Mouse (Mus musculus): ENCODE data around the gene Hoxc11. TPM values are rescaled to one million over a fixed set of nuclear protein-coding genes. Genes with fewer than 3 reads are reported as not detected.

The Hoxc11 gene
- polyA plus RNA-seq, 1 experiment from 2014 or later, result 1.8 TPM

DNA sequence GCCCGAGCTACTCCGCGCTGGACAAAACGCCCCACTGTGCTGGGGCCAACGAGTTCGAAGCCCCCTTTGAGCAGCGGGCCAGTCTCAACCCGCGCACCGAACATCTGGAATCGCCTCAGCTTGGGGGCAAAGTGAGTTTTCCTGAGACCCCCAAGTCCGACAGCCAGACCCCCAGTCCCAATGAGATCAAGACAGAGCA lies 13.0 kb downstream of the Hoxc11 start, which contains the start of gene Hoxc5:
TSS of gene Hoxc5 (plus strand) at position 132 of the 199 bp plus-strand sequence.
- peak within 1 kb of the TSS; percentile 80 for H3K9ac ChIP-seq (ENCODE audit: low read depth, low read length)

GRCm38 (mm10) chr15:102967511-102968397 lies 13.5 kb downstream of the Hoxc11 start:
- DNase-seq (ENCODE audit: low spot score), result no peak
- H3K9ac ChIP-seq (ENCODE audit: low read depth, low read length), result peak overlapping the region; percentile 80
- peak overlapping the region; percentile 51 for H3K4me3 ChIP-seq (replicated peaks; ENCODE audit: low read depth, low read length)
- TF ChIP-seq CTCF (IDR thresholded peaks at IDR 0.05; ENCODE audit: low read depth), result no peak
- H3K4me2 ChIP-seq (ENCODE audit: low read length), result peak overlapping the region; percentile 90
- peaks cover 21% of the 10 kb centered on the region for H3K4me1 ChIP-seq (replicated peaks; ENCODE audit: insufficient read depth, low read length)
- H3K27me3 ChIP-seq (ENCODE audit: insufficient read depth, low read length), result no peaks in the 10 kb centered on the region
- H3K27ac ChIP-seq, result peak overlapping the region; percentile 88
- WGBS, result 8% methylated on average over 34 of the region's 34 CpGs
- no peaks in the 10 kb centered on the region for H3K9me3 ChIP-seq (replicated peaks; ENCODE audit: low read length)
- H3K36me3 ChIP-seq (ENCODE audit: insufficient read depth, low read length), result no peaks in the 10 kb centered on the region
- ATAC-seq (replicated peaks; ENCODE audit: low FRiP score, low read depth), result no peak

More for the DNA sequence above, 13.0 kb downstream of the Hoxc11 start, which contains the start of gene Hoxc5:
- peak within 1 kb of the TSS; percentile 90 for H3K4me2 ChIP-seq (ENCODE audit: low read length)
- no peaks in the 10 kb centered on the region for H3K9me3 ChIP-seq (replicated peaks; ENCODE audit: low read length)
- peaks cover 17% of the 10 kb centered on the region for H3K4me1 ChIP-seq (replicated peaks; ENCODE audit: insufficient read depth, low read length)
- no peaks in the 10 kb centered on the region for H3K27me3 ChIP-seq (ENCODE audit: insufficient read depth, low read length)
- no peak for TF ChIP-seq CTCF (IDR thresholded peaks at IDR 0.05; ENCODE audit: low read depth)
- H3K27ac ChIP-seq, result peak within 1 kb of the TSS; percentile 91
- WGBS, result 3% methylated on average over 12 of the region's 12 CpGs
- H3K4me3 ChIP-seq (replicated peaks; ENCODE audit: low read depth, low read length), result peak within 1 kb of the TSS; percentile 51
- no peaks in the 10 kb centered on the region for H3K36me3 ChIP-seq (ENCODE audit: insufficient read depth, low read length)
- ATAC-seq (replicated peaks; ENCODE audit: low FRiP score, low read depth) (no peak), DNase-seq (ENCODE audit: low spot score) (no peak)

- WGBS, result 32% methylated on average over 1 of the region's 1 CpGs
- Histone ChIP-seq H3K9ac (ENCODE audit: low read depth, low read length) (peak overlapping the region; percentile 80; the same call in 1 of the 2 replicates), H3K27me3 (ENCODE audit: insufficient read depth, low read length) (no peaks in the 10 kb centered on the region), H3K9me3 (replicated peaks; ENCODE audit: low read length) (no peaks in the 10 kb centered on the region), H3K4me2 (ENCODE audit: low read length) (peak overlapping the region; percentile 90), H3K36me3 (ENCODE audit: insufficient read depth, low read length) (no peaks in the 10 kb centered on the region), H3K27ac (no peak overlapping the region; the same call in 1 of the 2 replicates), H3K4me3 (replicated peaks; ENCODE audit: low read depth, low read length) (peak overlapping the region; percentile 51), H3K4me1 (replicated peaks; ENCODE audit: insufficient read depth, low read length) (peaks cover 19% of the 10 kb centered on the region)
- DNase-seq (ENCODE audit: low spot score) (no peak), ATAC-seq (replicated peaks; ENCODE audit: low FRiP score, low read depth) (no peak)
- no peak for TF ChIP-seq CTCF (IDR thresholded peaks at IDR 0.05; ENCODE audit: low read depth)
Observed at GRCm38 (mm10) chr15:102969296-102969695, 15.1 kb downstream of the Hoxc11 start.

DNA sequence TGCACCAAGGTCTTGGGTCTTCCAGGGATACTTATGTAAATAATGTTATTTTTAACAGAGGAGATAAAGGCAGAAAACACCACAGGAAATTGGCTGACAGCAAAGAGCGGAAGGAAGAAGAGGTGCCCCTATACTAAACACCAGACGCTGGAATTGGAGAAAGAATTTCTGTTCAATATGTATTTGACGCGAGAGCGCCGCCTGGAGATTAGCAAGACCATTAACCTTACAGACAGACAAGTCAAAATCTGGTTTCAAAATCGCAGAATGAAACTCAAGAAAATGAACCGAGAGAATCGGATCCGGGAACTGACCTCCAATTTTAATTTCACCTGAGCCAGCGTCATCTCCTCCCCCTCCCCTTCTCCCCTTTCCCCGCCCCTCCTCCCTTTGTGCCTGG lies 16.5 kb downstream of the Hoxc11 start:
- Histone ChIP-seq H3K9ac (ENCODE audit: low read depth, low read length) (peak overlapping the region; percentile 41), H3K4me3 (replicated peaks; ENCODE audit: low read depth, low read length) (peak overlapping the region; percentile 51), H3K4me2 (ENCODE audit: low read length) (peak overlapping the region; percentile 90), H3K36me3 (ENCODE audit: insufficient read depth, low read length) (no peaks in the 10 kb centered on the region), H3K4me1 (replicated peaks; ENCODE audit: insufficient read depth, low read length) (peaks cover 16% of the 10 kb centered on the region), H3K9me3 (replicated peaks; ENCODE audit: low read length) (no peaks in the 10 kb centered on the region), H3K27ac (peak overlapping the region; percentile 58), H3K27me3 (ENCODE audit: insufficient read depth, low read length) (no peaks in the 10 kb centered on the region)
- WGBS, result 2% methylated on average over 12 of the region's 12 CpGs
- ATAC-seq (replicated peaks; ENCODE audit: low FRiP score, low read depth), result no peak
- peak; percentile 86 for DNase-seq (ENCODE audit: low spot score)
- TF ChIP-seq CTCF (IDR thresholded peaks at IDR 0.05; ENCODE audit: low read depth), result peak; percentile 43; the same call in 1 of the 2 replicates

DNA sequence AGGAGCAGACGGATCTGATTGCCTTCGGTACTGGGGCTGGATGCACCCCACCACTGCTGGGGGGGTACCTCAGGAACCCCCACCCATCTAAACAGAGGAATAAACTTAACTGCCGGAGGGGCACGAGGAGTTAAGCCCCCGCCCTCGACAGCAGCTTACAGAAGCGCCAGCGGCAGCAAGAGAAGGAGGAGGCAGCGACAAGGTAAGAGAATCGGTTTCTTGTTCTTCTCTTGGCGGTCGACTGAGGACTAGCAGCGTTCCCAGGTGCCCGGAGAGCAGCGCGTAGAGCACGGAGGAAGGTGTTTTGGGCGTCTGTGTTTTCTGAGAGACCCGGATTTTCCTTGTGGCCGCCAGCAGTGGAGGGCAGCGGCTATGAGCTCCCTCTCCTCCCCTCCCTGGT lies 18.0 kb downstream of the Hoxc11 start:
- 4% methylated on average over 21 of the region's 21 CpGs for WGBS
- Histone ChIP-seq H3K4me2 (ENCODE audit: low read length) (peak overlapping the region; percentile 90), H3K4me1 (replicated peaks; ENCODE audit: insufficient read depth, low read length) (peaks cover 16% of the 10 kb centered on the region), H3K9ac (ENCODE audit: low read depth, low read length) (peak overlapping the region; percentile 67), H3K4me3 (replicated peaks; ENCODE audit: low read depth, low read length) (peak overlapping the region; percentile 51), H3K36me3 (ENCODE audit: insufficient read depth, low read length) (no peaks in the 10 kb centered on the region), H3K27ac (peak overlapping the region; percentile 55), H3K9me3 (replicated peaks; ENCODE audit: low read length) (no peaks in the 10 kb centered on the region), H3K27me3 (ENCODE audit: insufficient read depth, low read length) (no peaks in the 10 kb centered on the region)
- no peak for DNase-seq (ENCODE audit: low spot score)
- no peak for TF ChIP-seq CTCF (IDR thresholded peaks at IDR 0.05; ENCODE audit: low read depth)
- ATAC-seq (replicated peaks; ENCODE audit: low FRiP score, low read depth), result no peak

DNA sequence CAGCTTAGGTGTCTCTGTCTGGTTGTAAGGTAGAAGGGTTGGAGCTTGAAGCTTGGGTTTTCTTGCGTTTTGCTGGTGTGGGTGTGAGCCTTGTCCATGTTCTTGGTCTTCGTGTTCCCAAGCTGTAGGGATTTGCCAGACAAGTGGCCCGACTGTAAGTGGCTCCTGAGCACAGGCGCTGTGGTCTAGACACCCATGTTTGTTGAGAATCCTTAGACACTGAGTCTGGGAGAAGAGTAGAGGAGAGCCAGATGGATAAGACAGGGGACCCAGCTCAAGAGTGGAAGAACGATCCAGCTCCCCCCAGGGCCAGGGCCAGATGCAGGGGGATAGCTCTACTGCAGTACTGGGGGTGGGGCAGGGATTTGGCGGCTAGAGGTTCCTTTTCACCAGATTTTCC lies 18.5 kb downstream of the Hoxc11 start:
- Histone ChIP-seq H3K4me2 (ENCODE audit: low read length) (peak overlapping the region; percentile 90), H3K27ac (peak overlapping the region; percentile 55), H3K4me1 (replicated peaks; ENCODE audit: insufficient read depth, low read length) (peaks cover 16% of the 10 kb centered on the region), H3K4me3 (replicated peaks; ENCODE audit: low read depth, low read length) (peak overlapping the region; percentile 51), H3K9me3 (replicated peaks; ENCODE audit: low read length) (no peaks in the 10 kb centered on the region), H3K9ac (ENCODE audit: low read depth, low read length) (peak overlapping the region; percentile 67), H3K27me3 (ENCODE audit: insufficient read depth, low read length) (no peaks in the 10 kb centered on the region), H3K36me3 (ENCODE audit: insufficient read depth, low read length) (no peaks in the 10 kb centered on the region)
- 9% methylated on average over 6 of the region's 6 CpGs for WGBS
- TF ChIP-seq CTCF (IDR thresholded peaks at IDR 0.05; ENCODE audit: low read depth), result no peak
- ATAC-seq (replicated peaks; ENCODE audit: low FRiP score, low read depth) (no peak), DNase-seq (ENCODE audit: low spot score) (no peak)

All from kidney, postnatal 0 days (tissue).